Mouse (Mus musculus) macrophage (primary cell): ENCODE results near the gene Rbm20. TPM values are rescaled to one million over a fixed set of nuclear protein-coding genes. Genes with fewer than 3 reads are reported as not detected.

Experiments
- H3K27ac ChIP-seq: fragments of 350-480 bp; formaldehyde crosslinking; 2 replicates; pipeline ENCODE4 v1.9.0; 2021
- H3K36me3 ChIP-seq: fragments of 350-480 bp; formaldehyde crosslinking; 2 replicates; pipeline ENCODE4 v1.9.0; 2021; ENCODE audit errors: inconsistent target
- H3K4me3 ChIP-seq: fragments of 350-480 bp; formaldehyde crosslinking; 2 replicates; pipeline ENCODE4 v1.9.0; 2021; ENCODE audit errors: inconsistent target
- H3K79me2 ChIP-seq: fragments of 350-480 bp; formaldehyde crosslinking; 2 replicates; pipeline ENCODE4 v1.9.0; 2021; ENCODE audit errors: inconsistent target
- WGBS: methylation state at CpG from one replicate; pipeline ENCODE4 v1.1.7; 2026; ENCODE audit warnings: inconsistent platforms; ENCODE audit not compliant: missing documents; 5-methylcytosine and 5-hydroxymethylcytosine counted together
- polyA plus RNA-seq: library from polyadenylated mRNA; stranded (reverse); fragments of 250-400 nt; gene quantifications from 3 replicates; pipeline ENCODE4 v1.2.4, GENCODE M21; 2018; ENCODE audit warnings: inconsistent platforms

Rbm20 gene
- polyA plus RNA-seq, 1 experiment from 2014 or later, result not detected

DNA sequence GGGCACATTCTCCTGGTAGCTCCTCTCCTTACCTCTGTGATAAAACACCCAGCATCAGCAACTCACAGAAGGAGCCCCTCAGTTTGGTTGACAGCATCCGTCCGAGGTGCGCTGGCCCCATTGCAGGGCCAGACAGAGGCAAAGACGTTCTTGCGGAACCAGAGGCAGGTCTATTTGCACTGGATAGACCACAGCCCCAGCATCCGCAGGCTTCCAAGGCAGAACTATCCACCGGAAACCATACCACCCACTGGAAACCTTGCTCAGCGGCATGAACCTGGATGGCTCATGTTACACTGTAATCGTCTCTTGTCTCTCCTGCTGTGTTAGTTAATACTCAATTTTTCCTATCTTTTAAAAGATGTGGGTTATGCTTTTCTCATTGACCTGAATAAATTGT is 69.0 kb downstream of the Rbm20 start:
- Histone ChIP-seq H3K4me3 (no peak overlapping the region), H3K27ac (no peak overlapping the region), H3K79me2 (no peaks in the 10 kb centered on the region), H3K36me3 (no peaks in the 10 kb centered on the region)
- 90% methylated on average over 9 of the region's 9 CpGs for WGBS

DNA sequence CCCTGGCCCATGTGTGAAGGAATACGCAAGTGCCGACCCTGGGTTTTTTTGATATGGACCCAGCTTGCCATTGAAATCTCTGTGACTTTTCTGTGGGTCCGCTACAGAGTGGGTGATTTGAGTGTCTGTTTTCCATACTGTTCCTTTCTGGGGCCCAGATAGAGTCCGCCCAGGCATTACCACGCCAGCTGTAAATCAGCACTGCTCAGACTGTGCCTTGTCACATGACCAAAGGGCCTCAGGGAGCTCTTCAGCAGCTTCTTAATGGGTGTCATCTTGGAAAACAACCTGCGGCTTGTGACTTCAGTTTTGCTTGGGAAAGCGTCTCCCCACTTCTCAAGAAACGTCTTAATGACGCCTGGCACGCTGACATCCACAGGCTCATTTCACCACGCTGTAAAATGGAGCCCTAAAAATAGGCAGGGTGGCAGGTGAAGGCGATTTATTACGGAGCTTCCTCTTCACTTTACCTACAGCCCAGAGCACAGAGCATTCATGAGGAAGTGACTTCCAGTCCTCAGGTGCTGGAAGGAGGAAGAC is 71.2 kb downstream of the Rbm20 start:
- H3K4me3 ChIP-seq, result no peak overlapping the region
- H3K36me3 ChIP-seq, result no peaks in the 10 kb centered on the region
- no peaks in the 10 kb centered on the region for H3K79me2 ChIP-seq
- H3K27ac ChIP-seq, result no peak overlapping the region
- 62% methylated on average over 13 of the region's 13 CpGs for WGBS

DNA sequence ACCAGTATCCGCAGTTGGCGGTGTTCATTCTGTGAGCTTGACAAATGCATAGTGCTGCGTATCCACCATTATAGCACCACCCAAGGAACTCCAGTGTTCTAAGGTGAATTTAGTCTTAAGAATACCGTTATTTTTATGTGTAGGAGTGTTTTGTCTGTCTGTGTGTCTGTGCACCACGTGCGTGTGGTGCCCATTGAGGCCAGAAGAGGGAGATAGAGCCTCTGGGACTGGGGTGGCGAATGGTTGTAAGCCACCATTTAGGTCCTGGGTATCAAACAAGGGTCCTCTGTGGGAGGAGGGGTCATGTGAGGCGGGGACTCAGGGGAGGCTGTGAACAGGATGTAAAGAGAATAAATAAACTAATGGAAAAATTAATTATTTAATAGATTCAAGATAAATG is 72.2 kb downstream of the Rbm20 start:
- 100% methylated on average over 5 of the region's 8 CpGs for WGBS
- Histone ChIP-seq H3K27ac (no peak overlapping the region), H3K36me3 (no peaks in the 10 kb centered on the region), H3K4me3 (no peak overlapping the region), H3K79me2 (no peaks in the 10 kb centered on the region)

DNA sequence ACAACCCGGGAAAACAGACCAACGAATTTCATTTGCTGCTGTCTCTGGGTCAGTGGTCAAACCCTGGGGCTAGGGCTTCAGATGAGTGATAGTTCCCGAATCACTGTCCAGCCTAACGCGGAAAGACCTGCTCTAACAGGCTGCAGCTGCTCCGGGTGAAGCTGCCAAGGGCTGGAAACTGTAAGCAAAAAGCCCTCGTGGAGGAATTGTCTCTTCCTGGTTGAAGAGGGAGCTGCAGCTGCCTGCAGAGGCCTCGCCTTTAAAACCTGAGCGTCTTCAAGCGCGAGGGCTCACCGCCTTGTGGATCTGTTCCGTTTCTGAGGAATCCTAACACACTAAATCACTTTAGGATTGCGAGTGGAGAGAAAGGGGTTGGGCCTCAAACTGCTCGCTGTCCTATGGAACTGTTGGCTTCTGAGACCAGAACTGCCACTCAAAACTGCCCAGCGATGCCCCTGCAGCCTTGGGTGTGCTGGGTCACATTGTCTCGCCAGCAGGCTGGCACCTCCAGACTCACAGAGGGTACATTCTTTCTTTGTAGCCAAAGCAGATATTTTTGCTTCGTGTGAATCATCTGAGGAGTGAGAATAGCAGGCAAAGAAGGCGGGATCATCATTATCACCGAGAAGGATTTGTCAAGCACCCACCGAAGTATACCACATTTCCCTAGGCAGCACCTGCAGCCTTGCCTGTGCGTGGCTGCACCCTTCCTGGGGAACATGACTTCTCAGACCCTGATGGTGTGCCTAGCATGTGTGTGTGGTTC is 74.5 kb downstream of the Rbm20 start:
- Histone ChIP-seq H3K79me2 (no peaks in the 10 kb centered on the region), H3K4me3 (no peak overlapping the region), H3K36me3 (no peaks in the 10 kb centered on the region), H3K27ac (no peak overlapping the region)
- WGBS, result 91% methylated on average over 21 of the region's 22 CpGs

DNA sequence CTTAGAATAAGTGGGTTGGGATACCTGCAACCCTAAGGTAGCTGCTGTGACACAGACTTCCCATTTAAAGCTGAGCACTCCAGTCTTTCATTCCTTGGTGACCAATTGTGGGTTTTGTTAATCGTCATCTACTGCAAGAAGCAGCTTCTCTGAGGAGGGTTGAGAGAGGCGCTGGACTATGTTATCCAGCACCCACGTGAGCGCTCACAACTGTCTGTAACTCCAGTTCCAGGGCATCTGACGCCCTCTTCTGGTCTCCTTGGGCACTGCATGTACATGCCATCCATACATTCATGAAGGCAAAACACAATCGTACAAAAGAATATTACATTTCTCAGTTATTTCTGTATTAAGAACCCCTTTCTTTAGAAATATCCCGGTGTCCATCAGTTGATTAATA is 75.9 kb downstream of the Rbm20 start:
- Histone ChIP-seq H3K27ac (no peak overlapping the region), H3K36me3 (no peaks in the 10 kb centered on the region), H3K4me3 (no peak overlapping the region), H3K79me2 (no peaks in the 10 kb centered on the region)
- 71% methylated on average over 7 of the region's 7 CpGs for WGBS

DNA sequence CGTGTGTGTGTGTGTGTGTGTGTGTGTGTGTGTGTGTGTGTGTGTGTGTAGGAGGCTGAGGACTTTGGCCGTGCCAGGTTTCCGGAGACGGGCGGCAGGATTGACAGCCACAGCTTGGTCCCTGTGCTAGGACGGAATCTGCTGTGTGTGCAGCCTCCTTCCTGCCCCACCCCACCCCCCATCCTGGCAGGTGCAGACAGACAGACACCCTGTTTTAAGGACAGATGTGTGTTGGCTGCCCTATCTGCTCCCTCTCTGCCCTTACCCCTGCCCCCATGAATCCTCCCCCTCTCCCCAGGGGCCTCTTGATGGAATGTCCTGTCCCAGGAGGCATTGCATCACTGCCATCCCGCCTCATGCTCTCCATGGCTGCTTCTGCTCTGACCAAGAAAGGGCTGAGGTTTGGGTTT is 77.3 kb downstream of the Rbm20 start:
- WGBS, result 59% methylated on average over 4 of the region's 7 CpGs
- H3K27ac ChIP-seq, result no peak overlapping the region
- H3K4me3 ChIP-seq, result no peak overlapping the region
- H3K79me2 ChIP-seq, result no peaks in the 10 kb centered on the region
- H3K36me3 ChIP-seq, result no peaks in the 10 kb centered on the region

DNA sequence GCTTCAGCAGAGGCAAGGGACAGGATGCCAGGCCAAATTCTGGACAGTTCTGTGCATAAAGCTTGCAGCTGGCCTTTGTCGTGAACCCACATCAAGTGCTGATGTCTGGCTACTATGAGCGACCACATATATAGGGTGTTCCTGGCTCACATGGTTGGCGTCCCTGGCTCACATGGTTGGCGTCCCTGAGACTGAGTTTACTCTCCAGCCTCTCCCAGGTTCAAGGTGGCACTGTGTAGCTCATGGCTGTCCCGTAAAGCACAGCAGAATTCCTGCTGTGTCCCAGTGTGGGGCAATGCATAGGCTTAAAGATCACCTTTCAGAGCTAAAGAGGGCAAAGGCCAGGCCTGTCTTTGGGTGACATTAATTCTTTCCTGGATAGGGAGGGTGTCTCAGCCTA is 78.2 kb downstream of the Rbm20 start:
- Histone ChIP-seq H3K4me3 (no peak overlapping the region), H3K79me2 (no peaks in the 10 kb centered on the region), H3K36me3 (no peaks in the 10 kb centered on the region), H3K27ac (no peak overlapping the region)
- WGBS, result 86% methylated on average over 5 of the region's 5 CpGs

DNA sequence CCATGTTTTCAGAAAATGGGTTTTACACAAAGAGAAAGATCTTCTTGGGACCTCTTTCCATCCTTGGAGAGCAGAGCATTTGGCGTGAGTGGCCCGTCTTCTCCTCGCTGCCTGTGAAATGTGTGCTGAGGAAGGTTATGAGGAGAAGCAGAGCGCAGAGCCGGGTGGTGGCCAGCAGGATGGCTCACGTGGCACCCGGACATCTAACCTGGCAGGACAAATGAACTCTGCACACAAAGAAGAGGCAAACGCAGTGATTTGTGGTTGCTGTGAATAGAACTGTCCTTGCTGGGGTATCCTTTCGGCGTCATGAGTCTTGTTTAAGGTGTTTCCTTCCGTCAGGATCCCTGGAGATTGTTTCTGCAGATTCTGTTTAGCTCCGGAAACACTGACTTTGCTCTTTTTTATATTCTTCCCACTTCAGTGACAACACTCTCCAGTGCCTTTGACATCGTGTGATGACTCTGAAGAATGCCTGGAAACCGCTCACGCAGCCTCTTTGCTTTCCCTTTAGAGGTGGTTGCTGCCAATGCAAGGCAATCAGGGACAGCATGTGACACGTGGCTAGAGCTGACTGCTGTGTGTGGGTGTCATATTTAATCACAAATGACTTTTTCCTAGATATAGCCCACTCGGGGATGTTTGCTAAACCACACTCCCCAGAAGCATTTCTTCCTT is 80.5 kb downstream of the Rbm20 start:
- H3K4me3 ChIP-seq, result no peak overlapping the region
- no peaks in the 10 kb centered on the region for H3K79me2 ChIP-seq
- 89% methylated on average over 17 of the region's 17 CpGs for WGBS
- no peak overlapping the region for H3K27ac ChIP-seq
- no peaks in the 10 kb centered on the region for H3K36me3 ChIP-seq

DNA sequence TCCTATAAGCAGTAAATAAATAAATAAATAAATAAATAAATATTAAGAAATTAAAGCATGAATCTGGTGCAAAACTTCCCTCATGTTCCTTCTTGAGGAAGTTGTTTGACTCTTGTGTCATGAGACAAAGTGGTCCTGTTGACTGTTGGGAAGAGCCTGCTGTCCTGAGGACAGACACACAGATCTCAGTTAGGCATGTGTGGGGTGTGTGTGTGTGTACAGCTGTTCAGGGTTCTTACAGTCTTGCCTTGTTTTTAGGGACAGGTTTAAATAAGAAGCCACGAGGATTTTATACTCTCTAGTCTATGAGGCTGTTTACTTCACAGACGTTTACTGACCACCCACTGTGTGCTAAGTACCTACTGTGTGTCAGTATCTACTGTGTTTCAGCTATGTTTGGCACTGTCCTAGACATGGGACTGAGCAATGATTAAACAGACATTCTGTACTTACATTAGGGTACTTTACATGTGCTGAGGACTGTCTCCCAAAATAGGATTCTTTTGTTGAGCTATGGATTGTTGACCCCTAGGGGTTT is 81.8 kb downstream of the Rbm20 start:
- Histone ChIP-seq H3K4me3 (no peak overlapping the region), H3K27ac (no peak overlapping the region), H3K79me2 (no peaks in the 10 kb centered on the region), H3K36me3 (no peaks in the 10 kb centered on the region)
- 77% methylated on average over 2 of the region's 2 CpGs for WGBS

DNA sequence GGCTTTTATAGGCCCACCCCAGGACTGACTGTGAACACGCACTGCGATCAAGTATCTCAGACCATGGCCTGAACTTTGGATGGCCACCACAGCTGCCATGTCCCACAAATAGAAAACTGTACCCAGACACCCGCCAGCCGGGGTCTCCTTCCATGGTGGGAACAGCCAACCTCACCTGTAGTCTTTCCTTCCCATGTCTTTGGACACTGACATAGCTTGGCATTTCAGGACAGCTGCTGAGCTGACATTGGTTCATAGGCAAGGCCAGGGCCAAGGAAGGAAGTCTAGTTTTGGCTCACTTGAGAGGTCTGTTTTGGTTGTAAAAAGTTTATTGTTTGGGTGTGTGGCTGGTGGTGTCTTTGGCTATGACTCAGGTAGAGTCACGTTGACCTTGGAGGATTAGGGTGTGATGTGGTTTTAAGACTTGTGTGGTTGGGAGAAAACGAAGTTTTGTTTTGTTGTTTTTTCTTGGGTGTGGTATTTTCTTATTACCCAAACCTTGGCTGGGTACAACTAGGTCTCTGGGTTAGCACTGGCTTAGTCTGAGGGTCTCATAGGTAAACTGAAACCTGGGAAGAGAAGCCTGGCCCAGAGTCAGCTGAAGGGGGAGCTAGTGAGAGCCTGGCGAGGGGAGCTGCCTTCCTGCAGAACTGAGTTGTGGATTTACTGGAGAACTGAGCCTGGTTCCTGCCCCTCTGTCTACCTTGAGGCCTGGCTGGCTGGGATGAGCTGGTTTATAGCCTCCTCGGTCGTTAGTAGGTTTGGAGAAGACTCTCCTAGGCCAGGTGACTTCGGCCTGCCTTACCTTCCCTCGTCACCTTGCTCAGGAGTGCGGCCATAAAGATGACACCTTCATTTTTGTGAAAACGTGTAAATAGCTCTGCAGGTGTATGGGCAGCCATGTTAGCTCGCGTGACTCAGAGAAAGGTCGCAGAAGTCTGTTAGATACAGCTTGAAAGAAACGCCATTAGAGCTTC is 83.3 kb downstream of the Rbm20 start:
- Histone ChIP-seq H3K27ac (no peak overlapping the region), H3K36me3 (no peaks in the 10 kb centered on the region), H3K79me2 (no peaks in the 10 kb centered on the region), H3K4me3 (no peak overlapping the region)
- WGBS, result 87% methylated on average over 17 of the region's 17 CpGs

DNA sequence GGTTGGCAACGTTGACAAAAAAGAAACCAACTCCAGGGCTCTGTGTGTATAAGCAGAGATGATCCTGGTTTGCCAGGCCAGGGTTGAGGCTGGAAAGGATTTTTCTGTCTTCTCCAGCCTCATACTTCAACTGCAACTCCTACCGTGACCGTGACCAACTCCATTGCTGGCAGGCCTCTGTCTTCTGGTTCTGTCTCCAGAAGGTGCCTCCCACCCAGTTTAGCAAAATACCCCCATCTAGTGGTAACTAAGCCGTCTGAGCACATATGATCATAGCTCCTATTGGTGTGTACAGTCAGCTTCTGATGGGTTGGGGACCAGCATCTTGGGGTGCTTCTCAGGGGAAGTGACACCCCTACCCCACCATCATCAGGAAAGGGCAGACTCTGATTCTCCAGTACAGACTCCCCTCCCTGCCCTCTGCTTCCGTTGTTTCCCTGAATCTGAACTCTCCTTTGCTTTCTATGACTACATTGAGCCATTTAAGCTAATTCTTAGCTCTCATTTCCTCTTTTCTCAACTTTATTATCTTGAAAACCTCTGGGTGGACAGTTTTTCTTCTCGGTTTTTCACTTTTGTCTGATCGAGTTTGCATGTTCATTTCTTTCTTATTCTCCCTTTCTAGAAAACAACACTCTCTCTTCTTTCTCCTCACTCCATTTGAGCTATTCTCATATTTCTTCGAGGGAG is 85.8 kb downstream of the Rbm20 start:
- no peak overlapping the region for H3K4me3 ChIP-seq
- H3K36me3 ChIP-seq, result no peaks in the 10 kb centered on the region
- H3K27ac ChIP-seq, result no peak overlapping the region
- H3K79me2 ChIP-seq, result no peaks in the 10 kb centered on the region
- 37% methylated on average over 8 of the region's 8 CpGs for WGBS

DNA sequence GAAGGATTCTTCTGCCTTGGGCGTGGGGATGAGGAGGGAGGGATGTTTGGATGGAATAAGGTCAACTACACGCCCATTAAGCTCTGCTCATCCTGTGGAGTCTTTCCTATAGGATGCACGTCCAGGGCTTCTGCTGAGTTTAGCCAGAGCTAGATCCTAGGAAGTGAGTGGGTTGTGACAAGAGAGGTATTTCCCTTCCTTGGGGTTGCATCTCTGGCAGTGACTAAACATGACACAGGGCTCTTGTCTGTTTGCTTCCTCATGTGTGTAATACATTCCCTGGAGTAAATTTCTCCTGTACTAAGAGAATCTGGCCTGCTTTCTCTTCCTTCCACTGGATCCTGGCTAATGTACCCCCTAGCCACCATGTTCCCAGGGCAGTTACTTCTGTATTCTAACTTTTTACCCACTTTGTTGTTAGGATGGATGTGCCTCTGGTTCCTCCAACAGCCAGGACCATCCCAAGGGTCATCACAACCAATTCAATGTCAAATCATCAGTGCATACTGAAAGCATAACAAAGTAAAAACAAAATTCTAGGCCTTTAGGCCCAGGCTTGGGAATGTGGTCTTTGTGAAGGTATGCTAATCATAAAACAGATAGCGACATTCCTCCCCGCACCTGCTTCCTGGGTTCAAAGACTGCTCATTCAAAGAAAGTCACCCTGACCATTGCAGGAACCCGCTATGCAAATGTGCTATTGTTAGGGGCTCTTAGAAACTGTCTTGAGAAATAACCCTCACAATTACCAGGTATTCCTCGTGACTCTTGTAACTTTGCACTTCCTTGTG is 87.8 kb downstream of the Rbm20 start:
- H3K36me3 ChIP-seq, result no peaks in the 10 kb centered on the region
- 94% methylated on average over 6 of the region's 7 CpGs for WGBS
- no peak overlapping the region for H3K4me3 ChIP-seq
- no peak overlapping the region for H3K27ac ChIP-seq
- H3K79me2 ChIP-seq, result no peaks in the 10 kb centered on the region

DNA sequence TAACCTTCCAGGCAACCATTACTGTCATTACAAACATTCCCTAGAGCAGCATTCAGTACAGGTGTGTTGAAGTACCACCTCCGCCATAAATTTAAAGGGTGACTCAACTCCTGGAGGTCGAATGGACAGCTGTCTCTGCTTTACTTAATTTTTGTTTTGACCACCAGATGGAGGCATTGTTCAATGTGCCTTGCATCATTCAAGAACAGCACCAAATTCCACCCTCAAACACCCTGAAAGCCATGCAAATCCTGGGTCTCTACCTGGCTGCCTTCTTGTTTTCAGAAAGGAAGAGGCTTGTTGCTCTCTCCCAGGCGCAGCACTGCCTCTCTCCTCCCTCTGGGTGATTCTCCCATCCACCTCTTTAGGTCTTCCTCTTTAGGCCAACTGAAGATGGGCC is 91.4 kb downstream of the Rbm20 start:
- Histone ChIP-seq H3K79me2 (no peaks in the 10 kb centered on the region), H3K4me3 (no peak overlapping the region), H3K36me3 (no peaks in the 10 kb centered on the region), H3K27ac (no peak overlapping the region)
- WGBS, result 33% methylated on average over 3 of the region's 3 CpGs
